Mouse (Mus musculus): ENCODE results near the gene Rin2. TPM values are rescaled to one million over a fixed set of nuclear protein-coding genes. Genes with fewer than 3 reads are reported as not detected.

The Rin2 gene
- polyA plus RNA-seq, 1 experiment: 4.4 TPM

- Histone ChIP-seq H3K36me3 (ENCODE audit: control insufficient read depth, insufficient read depth) (no peaks in the 10 kb centered on the region), H3K79me2 (ENCODE audit: control insufficient read depth, insufficient read depth) (no peaks in the 10 kb centered on the region), H3K27me3 (ENCODE audit: control insufficient read depth, insufficient read depth, insufficient read length) (no peaks in the 10 kb centered on the region), H3K4me2 (ENCODE audit: low read depth) (no peak overlapping the region), H3K4me3 (no peak overlapping the region), H3ac (ENCODE audit: control insufficient read depth, insufficient read length) (no peak overlapping the region)
- TF ChIP-seq MAX (IDR thresholded peaks at IDR 0.05; ENCODE audit: low read depth) (no peak), USF1 (IDR thresholded peaks at IDR 0.05; ENCODE audit: low read depth) (no peak)
Observed at GRCm38 (mm10) chr2:145684151-145684550, 9.1 kb downstream of the Rin2 start.

DNA sequence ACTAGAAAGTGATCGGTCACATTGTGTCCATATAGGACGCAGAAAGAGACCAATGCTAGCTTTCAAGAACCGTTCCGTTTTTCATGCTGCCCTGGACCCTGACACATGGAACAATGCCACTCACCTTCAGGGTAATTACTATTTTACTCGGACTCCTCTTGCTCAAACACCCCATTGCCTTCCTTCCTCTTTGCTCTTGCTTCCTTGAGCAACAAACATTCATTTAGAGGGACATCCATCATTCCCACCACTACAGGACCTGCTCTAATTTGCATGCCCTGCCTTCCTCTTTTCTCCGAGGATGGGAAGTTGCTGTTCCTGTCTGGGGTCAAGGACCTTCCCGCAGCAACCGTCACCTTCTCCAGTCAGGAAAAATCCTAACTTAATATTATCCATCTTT lies 9.9 kb downstream of the Rin2 start:
- no peak overlapping the region for H3K4me3 ChIP-seq
- no peaks in the 10 kb centered on the region for H3K36me3 ChIP-seq (ENCODE audit: control insufficient read depth, insufficient read depth)
- no peaks in the 10 kb centered on the region for H3K79me2 ChIP-seq (ENCODE audit: control insufficient read depth, insufficient read depth)
- H3ac ChIP-seq (ENCODE audit: control insufficient read depth, insufficient read length): no peak overlapping the region
- H3K4me2 ChIP-seq (ENCODE audit: low read depth): no peak overlapping the region
- no peak for TF ChIP-seq POLR2AphosphoS2 (IDR thresholded peaks at IDR 0.05; ENCODE audit: insufficient read length, low read depth)
- TF ChIP-seq SRF (IDR thresholded peaks at IDR 0.05; ENCODE audit: control insufficient read depth, insufficient read length, low read depth): no peak
- no peak for TF ChIP-seq MAX (IDR thresholded peaks at IDR 0.05; ENCODE audit: low read depth)
- TF ChIP-seq USF1 (IDR thresholded peaks at IDR 0.05; ENCODE audit: low read depth): no peak
- no peak for TF ChIP-seq TCF3 (IDR thresholded peaks at IDR 0.05; ENCODE audit: insufficient read length, low read depth)
- no peak for TF ChIP-seq POLR2A (IDR thresholded peaks at IDR 0.05; ENCODE audit: insufficient read length, low read depth)
- TF ChIP-seq TCF12 (IDR thresholded peaks at IDR 0.05; ENCODE audit: insufficient read depth, poor library complexity, severe bottlenecking): no peak
- TF ChIP-seq CEBPB (IDR thresholded peaks at IDR 0.05; ENCODE audit: insufficient read depth, poor library complexity, severe bottlenecking): no peak
- no peak for TF ChIP-seq E2F4 (IDR thresholded peaks at IDR 0.05; ENCODE audit: insufficient read depth)
- TF ChIP-seq MYOD1 (IDR thresholded peaks at IDR 0.05; ENCODE audit: control insufficient read depth in 1 of 3, insufficient read length in 2 of 3, low read depth in 2 of 3): no peak
- TF ChIP-seq REST (IDR thresholded peaks at IDR 0.05; ENCODE audit: insufficient read depth, insufficient read length): no peak
- TF ChIP-seq MYOG (IDR thresholded peaks at IDR 0.05; ENCODE audit: control insufficient read depth in 1 of 3, insufficient read depth in 1 of 3, insufficient read length in 2 of 3, low read depth in 2 of 3): no peak
- no peaks in the 10 kb centered on the region for H3K27me3 ChIP-seq (ENCODE audit: control insufficient read depth, insufficient read depth, insufficient read length)

- H3K79me2 ChIP-seq (ENCODE audit: control insufficient read depth, insufficient read depth): no peaks in the 10 kb centered on the region
- H3ac ChIP-seq (ENCODE audit: control insufficient read depth, insufficient read length): no peak overlapping the region
- H3K4me3 ChIP-seq: no peak overlapping the region
- TF ChIP-seq E2F4 (IDR thresholded peaks at IDR 0.05; ENCODE audit: insufficient read depth) (no peak), SRF (IDR thresholded peaks at IDR 0.05; ENCODE audit: control insufficient read depth, insufficient read length, low read depth) (no peak), REST (IDR thresholded peaks at IDR 0.05; ENCODE audit: insufficient read depth, insufficient read length) (no peak), TCF12 (IDR thresholded peaks at IDR 0.05; ENCODE audit: insufficient read depth, poor library complexity, severe bottlenecking) (no peak), USF1 (IDR thresholded peaks at IDR 0.05; ENCODE audit: low read depth) (no peak), TCF3 (IDR thresholded peaks at IDR 0.05; ENCODE audit: insufficient read length, low read depth) (no peak), MYOG (IDR thresholded peaks at IDR 0.05; ENCODE audit: control insufficient read depth in 1 of 3, insufficient read depth in 1 of 3, insufficient read length in 2 of 3, low read depth in 2 of 3) (no peak), POLR2A (IDR thresholded peaks at IDR 0.05; ENCODE audit: insufficient read length, low read depth) (no peak), MAX (IDR thresholded peaks at IDR 0.05; ENCODE audit: low read depth) (no peak), MYOD1 (IDR thresholded peaks at IDR 0.05; ENCODE audit: control insufficient read depth in 1 of 3, insufficient read length in 2 of 3, low read depth in 2 of 3) (no peak), CEBPB (IDR thresholded peaks at IDR 0.05; ENCODE audit: insufficient read depth, poor library complexity, severe bottlenecking) (no peak), POLR2AphosphoS2 (IDR thresholded peaks at IDR 0.05; ENCODE audit: insufficient read length, low read depth) (no peak)
- no peaks in the 10 kb centered on the region for H3K27me3 ChIP-seq (ENCODE audit: control insufficient read depth, insufficient read depth, insufficient read length)
- H3K36me3 ChIP-seq (ENCODE audit: control insufficient read depth, insufficient read depth): no peaks in the 10 kb centered on the region
- H3K4me2 ChIP-seq (ENCODE audit: low read depth): no peak overlapping the region
Observed at GRCm38 (mm10) chr2:145686017-145686416, 11.0 kb downstream of the Rin2 start.

GRCm38 (mm10) chr2:145691367-145692009 lies 16.5 kb downstream of the Rin2 start:
- no peak overlapping the region for H3ac ChIP-seq (ENCODE audit: control insufficient read depth, insufficient read length)
- no peaks in the 10 kb centered on the region for H3K36me3 ChIP-seq (ENCODE audit: control insufficient read depth, insufficient read depth)
- no peak overlapping the region for H3K4me3 ChIP-seq
- H3K4me2 ChIP-seq (ENCODE audit: low read depth): no peak overlapping the region
- H3K27me3 ChIP-seq (ENCODE audit: control insufficient read depth, insufficient read depth, insufficient read length): no peaks in the 10 kb centered on the region
- TF ChIP-seq POLR2A (IDR thresholded peaks at IDR 0.05; ENCODE audit: insufficient read length, low read depth) (no peak), USF1 (IDR thresholded peaks at IDR 0.05; ENCODE audit: low read depth) (no peak), MYOD1 (IDR thresholded peaks at IDR 0.05; ENCODE audit: control insufficient read depth in 1 of 3, insufficient read length in 2 of 3, low read depth in 2 of 3) (no peak), TCF3 (IDR thresholded peaks at IDR 0.05; ENCODE audit: insufficient read length, low read depth) (no peak), POLR2AphosphoS2 (IDR thresholded peaks at IDR 0.05; ENCODE audit: insufficient read length, low read depth) (no peak), E2F4 (IDR thresholded peaks at IDR 0.05; ENCODE audit: insufficient read depth) (no peak), REST (IDR thresholded peaks at IDR 0.05; ENCODE audit: insufficient read depth, insufficient read length) (no peak), SRF (IDR thresholded peaks at IDR 0.05; ENCODE audit: control insufficient read depth, insufficient read length, low read depth) (no peak), CEBPB (IDR thresholded peaks at IDR 0.05; ENCODE audit: insufficient read depth, poor library complexity, severe bottlenecking) (no peak), MAX (IDR thresholded peaks at IDR 0.05; ENCODE audit: low read depth) (no peak), TCF12 (IDR thresholded peaks at IDR 0.05; ENCODE audit: insufficient read depth, poor library complexity, severe bottlenecking) (no peak), MYOG (IDR thresholded peaks at IDR 0.05; ENCODE audit: control insufficient read depth in 1 of 3, insufficient read depth in 1 of 3, insufficient read length in 2 of 3, low read depth in 2 of 3) (no peak)
- H3K79me2 ChIP-seq (ENCODE audit: control insufficient read depth, insufficient read depth): no peaks in the 10 kb centered on the region

DNA sequence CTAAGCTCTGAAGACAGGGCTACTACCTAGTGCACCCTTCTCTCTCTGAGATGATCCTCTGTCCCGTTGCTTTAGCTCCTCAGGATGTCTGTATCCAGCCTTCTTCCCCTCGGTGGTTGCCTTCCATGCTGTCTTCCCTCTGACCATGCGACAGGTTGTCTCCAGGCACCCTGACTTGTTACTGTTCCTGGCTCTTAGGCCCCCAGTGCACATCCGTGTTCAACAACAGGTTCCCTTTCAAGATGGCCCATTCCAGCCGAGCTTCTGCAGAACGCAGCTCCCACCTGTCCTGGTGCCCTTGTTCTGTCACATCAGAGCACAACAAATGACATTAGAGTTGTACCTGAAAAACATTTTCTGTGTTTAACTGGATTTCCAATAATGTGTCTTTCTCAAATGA lies 22.1 kb downstream of the Rin2 start:
- Histone ChIP-seq H3K4me2 (ENCODE audit: low read depth) (no peak overlapping the region), H3K36me3 (ENCODE audit: control insufficient read depth, insufficient read depth) (no peaks in the 10 kb centered on the region), H3K27me3 (ENCODE audit: control insufficient read depth, insufficient read depth, insufficient read length) (no peaks in the 10 kb centered on the region), H3ac (ENCODE audit: control insufficient read depth, insufficient read length) (no peak overlapping the region), H3K79me2 (ENCODE audit: control insufficient read depth, insufficient read depth) (no peaks in the 10 kb centered on the region), H3K4me3 (no peak overlapping the region)
- TF ChIP-seq MYOG (IDR thresholded peaks at IDR 0.05; ENCODE audit: control insufficient read depth in 1 of 3, insufficient read depth in 1 of 3, insufficient read length in 2 of 3, low read depth in 2 of 3): no peak
- no peak for TF ChIP-seq MYOD1 (IDR thresholded peaks at IDR 0.05; ENCODE audit: control insufficient read depth in 1 of 3, insufficient read length in 2 of 3, low read depth in 2 of 3)
- no peak for TF ChIP-seq SRF (IDR thresholded peaks at IDR 0.05; ENCODE audit: control insufficient read depth, insufficient read length, low read depth)
- TF ChIP-seq E2F4 (IDR thresholded peaks at IDR 0.05; ENCODE audit: insufficient read depth): no peak
- TF ChIP-seq REST (IDR thresholded peaks at IDR 0.05; ENCODE audit: insufficient read depth, insufficient read length): no peak
- TF ChIP-seq TCF3 (IDR thresholded peaks at IDR 0.05; ENCODE audit: insufficient read length, low read depth): no peak
- no peak for TF ChIP-seq USF1 (IDR thresholded peaks at IDR 0.05; ENCODE audit: low read depth)
- no peak for TF ChIP-seq MAX (IDR thresholded peaks at IDR 0.05; ENCODE audit: low read depth)
- no peak for TF ChIP-seq POLR2AphosphoS2 (IDR thresholded peaks at IDR 0.05; ENCODE audit: insufficient read length, low read depth)
- no peak for TF ChIP-seq TCF12 (IDR thresholded peaks at IDR 0.05; ENCODE audit: insufficient read depth, poor library complexity, severe bottlenecking)
- no peak for TF ChIP-seq POLR2A (IDR thresholded peaks at IDR 0.05; ENCODE audit: insufficient read length, low read depth)
- TF ChIP-seq CEBPB (IDR thresholded peaks at IDR 0.05; ENCODE audit: insufficient read depth, poor library complexity, severe bottlenecking): no peak
